Mouse (Mus musculus) kidney, postnatal 14 days (tissue): ENCODE measurements around the gene Msrb3.
"Not testable (repeated sequence)": the region's sequence is repeated elsewhere in the genome, so short reads cannot be mapped to it uniquely, and the experiment has no call there.

Experiments
- DNase-seq: peaks from one replicate; pipeline ENCODE4 v3.0.0; 2022; ENCODE audit warnings: mixed read lengths

The Msrb3 gene

DNA sequence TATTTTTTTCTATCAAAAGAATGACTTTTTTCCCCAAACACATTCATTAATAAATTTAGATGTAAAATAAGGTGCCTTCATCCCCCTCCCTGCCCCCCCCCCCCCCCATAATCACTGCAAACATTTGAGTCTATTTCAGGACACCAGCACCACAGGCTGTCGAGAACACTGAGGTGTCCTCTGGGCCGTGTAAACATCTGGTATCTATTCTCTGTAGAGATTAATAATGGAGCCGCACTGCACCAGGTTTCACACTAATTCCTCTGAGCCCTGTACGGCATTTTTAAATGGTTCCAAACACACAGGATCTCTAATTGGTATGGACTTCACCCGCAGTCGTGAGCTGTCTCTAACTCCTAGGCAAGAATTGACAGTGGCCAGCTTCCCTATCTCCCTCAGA lies 97.8 kb downstream of the Msrb3 start:
- DNase-seq, result no peak

GRCm38 (mm10) chr10:120799479-120799878 lies 99.4 kb downstream of the Msrb3 start:
- DNase-seq, result no peak

- DNase-seq, result no peak
Observed at GRCm38 (mm10) chr10:120796749-120797148, 102.2 kb downstream of the Msrb3 start.

DNA sequence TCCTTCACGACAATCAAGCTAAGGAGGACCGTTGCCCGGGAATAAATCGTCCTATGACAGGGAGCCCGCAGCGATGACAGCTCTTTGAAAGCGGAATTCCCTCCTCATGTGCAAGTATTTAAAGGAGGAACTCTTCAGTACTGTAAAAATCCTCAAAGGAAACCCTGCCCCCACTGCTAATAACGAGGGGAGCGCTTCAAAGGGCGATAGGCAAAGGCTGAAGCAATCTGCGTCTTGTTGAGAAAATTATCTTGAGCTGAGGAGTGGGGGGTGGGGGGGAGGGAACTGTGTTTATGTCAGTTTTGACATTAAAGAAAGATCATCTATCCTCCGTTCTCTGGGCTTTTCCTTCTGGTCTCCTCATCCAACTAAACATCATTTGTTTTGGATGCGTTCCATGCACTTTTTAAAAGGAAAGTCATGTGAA lies 104.5 kb downstream of the Msrb3 start:
- no peak for DNase-seq

DNA sequence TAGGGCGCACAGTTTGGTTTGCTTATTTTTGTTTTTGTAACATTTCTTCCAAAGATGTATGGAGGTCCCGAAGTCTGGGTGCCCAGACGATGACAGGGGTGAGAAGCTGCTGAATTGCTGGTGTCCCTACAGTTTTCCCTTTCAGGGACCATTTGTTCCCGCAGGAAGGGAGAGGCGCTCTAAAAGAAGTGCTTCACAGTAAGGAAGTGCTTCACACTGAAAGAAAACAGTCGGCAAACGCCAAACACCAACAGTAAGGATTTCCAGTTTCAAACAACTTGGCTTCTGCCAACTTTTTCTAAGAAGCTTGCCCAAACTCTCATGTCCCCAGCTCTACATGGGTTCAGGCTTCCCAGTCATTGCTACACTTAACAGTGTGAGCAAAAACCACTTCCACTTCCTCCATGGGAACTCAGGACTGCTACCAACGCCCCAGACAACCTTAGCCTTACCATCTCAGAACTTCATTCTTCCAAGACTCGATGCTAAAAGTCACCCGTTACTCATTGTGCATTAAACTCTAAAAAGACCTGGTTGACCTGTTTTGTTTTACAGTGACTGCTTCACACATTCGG lies 106.6 kb downstream of the Msrb3 start:
- no peak for DNase-seq

GRCm38 (mm10) chr10:120791438-120791837 lies 107.5 kb downstream of the Msrb3 start:
- DNase-seq, result no peak

DNA sequence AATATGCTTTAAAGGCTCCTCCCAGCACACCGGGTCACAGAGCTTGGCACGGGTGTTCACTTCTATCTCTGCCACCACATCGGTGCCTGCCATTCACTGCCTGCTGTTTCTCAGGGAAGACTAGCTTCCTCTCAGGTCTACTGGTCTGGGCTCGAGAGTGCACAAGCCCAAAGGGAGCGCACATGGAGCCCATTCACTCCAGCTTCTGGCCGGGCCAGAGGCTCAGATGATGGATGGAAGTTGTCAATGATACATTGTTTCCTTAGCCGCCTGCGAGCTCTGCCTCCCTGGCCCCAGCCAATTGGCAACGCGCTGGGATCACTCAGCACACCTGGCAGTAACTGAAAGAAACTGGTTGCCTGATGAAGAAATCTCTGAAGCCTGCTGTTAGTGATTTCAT lies 111.7 kb downstream of the Msrb3 start:
- DNase-seq, result no peak

GRCm38 (mm10) chr10:120784516-120784915 lies 114.4 kb downstream of the Msrb3 start:
- DNase-seq, result no peak

DNA sequence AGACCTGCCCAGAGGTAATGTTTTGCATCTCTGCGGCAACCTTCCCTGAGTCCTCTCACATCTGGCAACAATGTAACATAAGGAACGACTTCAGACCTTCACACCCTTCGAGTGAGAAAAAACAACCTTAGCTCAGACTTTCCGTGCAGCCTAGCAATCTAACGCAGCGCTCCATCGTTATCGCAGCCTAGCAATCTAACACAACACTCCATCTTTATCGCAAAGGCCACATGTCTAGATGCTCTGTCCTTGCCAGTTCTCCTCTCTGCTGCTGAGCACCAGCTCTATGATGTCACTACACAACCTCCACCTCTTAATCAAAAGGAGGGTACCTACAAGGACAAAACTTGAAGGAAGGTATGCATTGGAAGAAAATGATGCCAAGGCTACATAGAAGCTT lies 115.5 kb downstream of the Msrb3 start:
- no peak for DNase-seq

DNA sequence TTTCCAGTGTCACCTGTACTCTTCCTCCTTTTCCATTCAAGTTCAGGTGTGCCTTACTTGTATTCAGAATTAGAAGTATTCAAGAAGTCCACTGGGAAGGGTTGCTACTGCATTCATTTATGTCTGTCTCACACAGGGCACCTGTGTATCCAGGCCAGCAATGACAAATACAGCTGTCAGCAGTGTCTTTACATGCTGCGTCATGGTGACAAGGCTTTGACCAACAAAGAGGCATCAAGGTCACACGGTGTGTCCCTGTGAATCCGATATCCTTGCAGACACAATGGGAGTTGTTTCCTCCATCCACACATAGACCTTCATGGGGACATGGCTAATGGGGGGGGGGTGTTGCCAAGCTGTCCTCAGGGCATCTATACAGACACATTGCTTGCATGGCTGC lies 121.4 kb downstream of the Msrb3 start:
- no peak for DNase-seq

GRCm38 (mm10) chr10:120775361-120775760 lies 123.5 kb downstream of the Msrb3 start:
- no peak for DNase-seq

GRCm38 (mm10) chr10:120767418-120767817 lies 131.5 kb downstream of the Msrb3 start:
- no peak for DNase-seq

GRCm38 (mm10) chr10:120765398-120765797 lies 133.5 kb downstream of the Msrb3 start:
- no peak for DNase-seq

DNA sequence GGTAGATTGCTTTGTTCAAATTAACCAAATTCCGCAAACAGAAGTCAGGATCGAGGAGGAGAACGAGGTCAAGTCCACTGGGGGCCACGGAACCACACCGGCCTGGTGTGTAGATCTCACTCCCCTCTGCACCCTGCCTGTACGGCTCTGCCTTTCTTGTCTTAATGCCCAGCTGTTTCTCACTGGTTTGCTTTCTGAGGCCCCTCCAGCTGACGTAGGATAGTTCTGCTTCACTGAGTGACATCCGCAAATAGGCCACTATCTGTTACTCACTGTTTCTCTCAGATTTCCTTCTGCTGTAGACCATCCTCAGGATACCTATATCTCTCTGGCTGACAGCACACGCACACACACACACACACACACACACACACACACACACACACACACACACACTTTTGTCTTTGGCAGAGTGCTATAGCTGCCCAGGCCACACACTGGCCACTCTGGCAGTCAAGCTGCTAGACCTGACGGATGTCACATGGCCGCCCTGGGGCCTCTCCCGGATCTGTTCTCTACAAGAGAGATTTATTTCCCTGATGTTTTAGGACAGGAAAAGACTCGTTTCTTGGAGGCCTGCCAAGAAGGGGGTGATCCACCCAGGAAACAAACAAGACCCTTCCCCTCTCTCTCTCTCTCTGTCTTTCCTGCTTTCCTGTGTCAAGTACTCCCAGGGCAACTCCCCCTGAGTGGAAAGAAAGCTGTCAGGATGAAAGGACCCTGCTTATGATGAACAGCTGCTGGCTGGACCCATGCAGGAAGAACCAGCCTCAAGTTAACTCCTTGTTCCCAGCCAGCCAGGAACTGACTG lies 135.0 kb downstream of the Msrb3 start:
- peak; percentile 86 for DNase-seq

- no peak for DNase-seq
Observed at GRCm38 (mm10) chr10:120762958-120763357, 135.9 kb downstream of the Msrb3 start.

- DNase-seq, result no peak
Observed at GRCm38 (mm10) chr10:120760679-120761078, 138.2 kb downstream of the Msrb3 start.

- no peak for DNase-seq
Observed at GRCm38 (mm10) chr10:120759883-120760282, 139.0 kb downstream of the Msrb3 start.

DNA sequence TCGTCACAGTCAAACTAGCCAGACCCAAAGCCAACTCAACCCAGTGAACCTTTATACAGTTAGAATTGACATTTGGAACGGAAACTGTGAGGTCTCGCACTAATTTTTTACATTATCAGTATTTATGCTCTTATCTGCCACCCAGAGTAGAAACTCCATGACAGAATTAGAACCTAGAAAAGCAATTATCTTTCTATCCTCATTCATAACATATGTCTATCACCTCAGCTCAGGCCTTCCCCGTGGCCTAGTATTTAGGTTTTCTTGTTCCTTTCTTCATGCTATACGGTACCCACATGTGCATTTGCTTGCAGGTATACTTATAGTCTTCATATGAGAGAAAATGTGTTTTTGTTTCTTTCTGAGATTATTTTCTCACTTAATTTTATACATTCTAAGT lies 146.4 kb downstream of the Msrb3 start:
- DNase-seq, result no peak

- peak; percentile 43 for DNase-seq
Observed at GRCm38 (mm10) chr10:120751821-120752261, 147.1 kb downstream of the Msrb3 start.

- DNase-seq, result peak; percentile 70
Observed at GRCm38 (mm10) chr10:120751295-120751722, 147.6 kb downstream of the Msrb3 start.

- DNase-seq, result not testable (repeated sequence)
Observed at GRCm38 (mm10) chr10:120749556-120749955, 149.3 kb downstream of the Msrb3 start.

DNA sequence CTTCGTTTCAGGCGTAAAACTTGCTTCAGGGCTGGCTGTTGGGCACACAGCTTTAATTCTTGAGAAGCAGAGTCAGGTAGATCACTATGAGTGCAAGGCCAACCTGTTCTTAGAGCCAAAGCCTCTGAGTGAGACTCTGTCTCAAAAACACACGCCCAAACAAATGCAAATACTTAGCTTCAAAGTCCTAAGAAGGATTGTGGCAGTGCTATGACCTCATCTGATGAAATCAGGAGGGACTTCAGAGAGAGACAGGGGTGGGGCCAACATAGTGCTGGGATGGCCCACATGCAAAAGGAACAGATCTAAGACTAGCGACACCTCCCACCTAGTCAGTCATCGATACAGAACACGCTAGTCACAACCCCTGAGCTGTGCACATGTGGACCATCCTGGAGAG lies 150.7 kb downstream of the Msrb3 start:
- DNase-seq, result no peak

- peak; percentile 87 for DNase-seq
Observed at GRCm38 (mm10) chr10:120745138-120745856, 153.6 kb downstream of the Msrb3 start.
